In genomic region chrX:105121227-105121865, GRCm38 (mm10) we compare ENCODE assay signal across 8 mouse cellular contexts. TPM values are rescaled to one million over a fixed set of nuclear protein-coding genes. Genes with fewer than 3 reads are reported as not detected.
DNase-seq lines count a peak whose midpoint lies in the region; ATAC-seq and TF ChIP-seq lines count a peak whose summit lies in the region.

No protein-coding gene starts in this region.

- peak; percentile 38 for TF ChIP-seq CTCF in heart, postnatal 0 days (IDR thresholded peaks at IDR 0.05; ENCODE audit: low read depth)
- TF ChIP-seq CTCF in liver, embryonic 14.5 days (IDR thresholded peaks at IDR 0.05; ENCODE audit: low read depth) = peak; percentile 56
- peak; percentile 65 for TF ChIP-seq CTCF in stomach, postnatal 0 days (IDR thresholded peaks at IDR 0.05; ENCODE audit: low read depth)

- peaks cover 41% of the 10 kb centered on the region; the same call in 1 of the 2 replicates for H3K27me3 ChIP-seq in forebrain, embryonic 13.5 days
- H3K27me3 ChIP-seq in heart, postnatal 0 days (ENCODE audit: control insufficient read depth, insufficient read depth, low read length) = 0 out of 2 replicates have a peak, but pooled peaks cover 11% of the 10 kb centered on the region
- H3K27me3 ChIP-seq in liver, embryonic 14.5 days (ENCODE audit: control insufficient read depth, insufficient read depth, low read length) = no peaks in the 10 kb centered on the region; the same call in 1 of the 2 replicates
- H3K27me3 ChIP-seq in stomach, postnatal 0 days (ENCODE audit: control insufficient read depth, insufficient read depth, low read length) = no peaks in the 10 kb centered on the region

- peak overlapping the region; percentile 78 for H3K9ac ChIP-seq in forebrain, embryonic 13.5 days
- H3K9ac ChIP-seq in heart, postnatal 0 days (replicated peaks; ENCODE audit: low read depth, low read length) = peak overlapping the region; percentile 51; the same call in 1 of the 2 replicates
- H3K9ac ChIP-seq in liver, embryonic 14.5 days (replicated peaks) = no peak overlapping the region
- peak overlapping the region; percentile 53 for H3K9ac ChIP-seq in stomach, postnatal 0 days (ENCODE audit: low read length)

- 0 out of 2 replicates have a peak, but pooled peaks cover 12% of the 10 kb centered on the region for H3K4me1 ChIP-seq in forebrain, embryonic 13.5 days
- no peaks in the 10 kb centered on the region for H3K4me1 ChIP-seq in heart, postnatal 0 days (ENCODE audit: control insufficient read depth, insufficient read depth)
- H3K4me1 ChIP-seq in liver, embryonic 14.5 days (replicated peaks; ENCODE audit: control insufficient read depth in 2 of 2, insufficient read depth in 2 of 2, low read length in 1 of 2) = no peaks in the 10 kb centered on the region
- H3K4me1 ChIP-seq in stomach, postnatal 0 days (replicated peaks; ENCODE audit: control insufficient read depth, insufficient read depth) = no peaks in the 10 kb centered on the region

- H3K36me3 ChIP-seq in forebrain, embryonic 13.5 days (ENCODE audit: poor library complexity, severe bottlenecking) = 0 out of 2 replicates have a peak, but pooled peaks cover 7% of the 10 kb centered on the region
- no peaks in the 10 kb centered on the region for H3K36me3 ChIP-seq in heart, postnatal 0 days (replicated peaks; ENCODE audit: control insufficient read depth, insufficient read depth, low read length)
- no peaks in the 10 kb centered on the region for H3K36me3 ChIP-seq in liver, embryonic 14.5 days (replicated peaks; ENCODE audit: control insufficient read depth, insufficient read depth, low read depth)
- H3K36me3 ChIP-seq in stomach, postnatal 0 days (ENCODE audit: control insufficient read depth, insufficient read depth, low read length) = no peaks in the 10 kb centered on the region

- H3K4me3 ChIP-seq in forebrain, embryonic 13.5 days = peak overlapping the region; percentile 65
- H3K4me3 ChIP-seq in heart, postnatal 0 days (ENCODE audit: low read depth, low read length) = peak overlapping the region; percentile 65
- peak overlapping the region; percentile 49 to 77; a peak in 3 of 4 replicates for H3K4me3 ChIP-seq in liver, embryonic 14.5 days (ENCODE audit: insufficient read depth in 1 of 2, low read depth in 2 of 2, low read length in 2 of 2)
- peak overlapping the region; percentile 53 for H3K4me3 ChIP-seq in stomach, postnatal 0 days (ENCODE audit: low read depth, low read length)

- H3K9me3 ChIP-seq in forebrain, embryonic 13.5 days (replicated peaks) = no peaks in the 10 kb centered on the region
- no peaks in the 10 kb centered on the region for H3K9me3 ChIP-seq in heart, postnatal 0 days (replicated peaks; ENCODE audit: control insufficient read depth, low read length)
- H3K9me3 ChIP-seq in liver, embryonic 14.5 days (ENCODE audit: control insufficient read depth, low read length) = no peaks in the 10 kb centered on the region
- no peaks in the 10 kb centered on the region for H3K9me3 ChIP-seq in stomach, postnatal 0 days (ENCODE audit: control insufficient read depth, low read length)

- DNase-seq in CD8-positive naive resting alpha-beta T cell, adult 2 months (ENCODE audit: low read depth in 2 of 2, low spot score in 2 of 2) = peak; percentile 65 to 80
- DNase-seq in heart, postnatal 0 days (ENCODE audit: low spot score) = peak; percentile 16
- DNase-seq in kidney, postnatal 36 days = peak; percentile 42 to 84
- DNase-seq in liver, embryonic 14.5 days (ENCODE audit: low read depth in 3 of 3, low spot score in 3 of 3) = peak in 2 of 3 experiments; percentile 7 to 9
- DNase-seq in neural tube, embryonic 10.5 days (ENCODE audit: extremely low spot score, low spot score) = peak; percentile 61
- peak; percentile 62 for DNase-seq in stomach, postnatal 0 days (ENCODE audit: low spot score)

- peak; percentile 63 for ATAC-seq in cerebellum, adult (ENCODE audit: insufficient number of reproducible peaks, low FRiP score, low TSS enrichment)
- ATAC-seq in forebrain, embryonic 13.5 days = peak; percentile 85
- ATAC-seq in heart, postnatal 0 days (ENCODE audit: insufficient read depth, low read depth) = peak; percentile 81
- peak; percentile 51; the same call in 1 of the 2 replicates for ATAC-seq in liver, embryonic 14.5 days (ENCODE audit: insufficient read depth)
- ATAC-seq in stomach, postnatal 0 days (ENCODE audit: low FRiP score, low TSS enrichment) = peak; percentile 69

- WGBS in forebrain, embryonic 13.5 days = 19% methylated on average over 37 of the region's 38 CpGs
- WGBS in heart, postnatal 0 days = 17% methylated on average over 37 of the region's 38 CpGs
- WGBS in liver, embryonic 14.5 days (ENCODE audit: insufficient replicate concordance) = 15% methylated on average over 38 of the region's 38 CpGs
- 13% methylated on average over 37 of the region's 38 CpGs for WGBS in stomach, postnatal 0 days

- H3K4me2 ChIP-seq in forebrain, embryonic 13.5 days = peak overlapping the region; percentile 68
- H3K4me2 ChIP-seq in heart, postnatal 0 days (ENCODE audit: low read depth, low read length) = peak overlapping the region; percentile 94
- peak overlapping the region; percentile 78 for H3K4me2 ChIP-seq in liver, embryonic 14.5 days (ENCODE audit: low read depth)
- H3K4me2 ChIP-seq in stomach, postnatal 0 days (replicated peaks; ENCODE audit: low read depth) = peak overlapping the region; percentile 68

- H3K27ac ChIP-seq in forebrain, embryonic 13.5 days = peak overlapping the region; percentile 74
- no peak overlapping the region for H3K27ac ChIP-seq in heart, postnatal 0 days (ENCODE audit: low read depth)
- no peak overlapping the region for H3K27ac ChIP-seq in liver, embryonic 14.5 days
- H3K27ac ChIP-seq in stomach, postnatal 0 days (replicated peaks) = no peak overlapping the region

- no peak for TF ChIP-seq EP300 in heart, postnatal 0 days (IDR thresholded peaks at IDR 0.05; ENCODE audit: low read depth)
- TF ChIP-seq EP300 in liver, embryonic 14.5 days (IDR thresholded peaks at IDR 0.05; ENCODE audit: low read depth) = no peak
- TF ChIP-seq EP300 in stomach, postnatal 0 days (optimal IDR thresholded peaks at IDR 0.05) = no peak

RNA-seq across cellular contexts. Expression of gene Magee1, which starts 1.2 kb away (rescaled TPM):
- 82.3 and 91.9 TPM in 2 replicates for polyA plus RNA-seq in forebrain, embryonic 13.5 days (2015; fragmentation: Nextera tagmentation; extraction: Ambion mirVana)
- total RNA-seq in heart, postnatal 0 days (2014; rRNA removed; ENCODE audit: low replicate concordance) = 6.3 and 7.6 TPM in 2 replicates
- polyA plus RNA-seq in heart, postnatal 0 days (2015; fragmentation: Nextera tagmentation; extraction: Ambion mirVana) = 6.6 and 7.2 TPM in 2 replicates
- polyA plus RNA-seq in liver, embryonic 14.5 days (2012; rRNA removed) = 0.93 and 1.00 TPM in 2 replicates
- polyA plus RNA-seq in liver, embryonic 14.5 days (2014; fragmentation: Nextera tagmentation; extraction: Ambion mirVana) = 0.71 and 1.1 TPM in 2 replicates
- 9.5 and 10.3 TPM in 2 replicates for polyA plus RNA-seq in stomach, postnatal 0 days (2015; fragmentation: Nextera tagmentation; extraction: Ambion mirVana)

RNA-seq across cellular contexts. Expression of gene Pbdc1, which starts 41.8 kb away (rescaled TPM):
- polyA plus RNA-seq in forebrain, embryonic 13.5 days (2015; fragmentation: Nextera tagmentation; extraction: Ambion mirVana) = 51.7 and 55.0 TPM in 2 replicates
- total RNA-seq in heart, postnatal 0 days (2014; rRNA removed; ENCODE audit: low replicate concordance) = 13.7 and 20.7 TPM in 2 replicates
- 26.9 and 27.6 TPM in 2 replicates for polyA plus RNA-seq in heart, postnatal 0 days (2015; fragmentation: Nextera tagmentation; extraction: Ambion mirVana)
- polyA plus RNA-seq in liver, embryonic 14.5 days (2012; rRNA removed) = 7.3 and 10.4 TPM in 2 replicates
- 32.5 and 48.1 TPM in 2 replicates for polyA plus RNA-seq in liver, embryonic 14.5 days (2014; fragmentation: Nextera tagmentation; extraction: Ambion mirVana)
- polyA plus RNA-seq in stomach, postnatal 0 days (2015; fragmentation: Nextera tagmentation; extraction: Ambion mirVana) = 35.8 and 40.3 TPM in 2 replicates

Comparison
In these comparisons a context has a peak if more than half of its experiments do, and no peak if none do; other contexts are left out.
1. DNase-seq: peak in every context shown above with its lines; median percentile 72 in CD8-positive naive resting alpha-beta T cell, adult 2 months; 63 in kidney, postnatal 36 days; 62 in stomach, postnatal 0 days; 61 in neural tube, embryonic 10.5 days; 16 in heart, postnatal 0 days; 8 in liver, embryonic 14.5 days.